Mouse (Mus musculus) olfactory bulb, adult 2 months (tissue): ENCODE measurements around the gene Sh3rf1. TPM values are rescaled to one million over a fixed set of nuclear protein-coding genes. Genes with fewer than 3 reads are reported as not detected.

ENCODE experiments used
- H3K27ac ChIP-seq: fragments of 200-500 bp; 2 replicates; pipeline ENCODE4 v1.5.1; 2012; ENCODE audit warnings: low read depth, low read length; ENCODE audit not compliant: insufficient read depth
- H3K4me1 ChIP-seq: fragments of 200-500 bp; 2 replicates; pipeline ENCODE4 v1.6.1; 2012; ENCODE audit warnings: low read length; ENCODE audit not compliant: control insufficient read depth, insufficient read depth
- H3K4me3 ChIP-seq: fragments of 200-500 bp; 2 replicates; pipeline ENCODE4 v1.5.1; 2012; ENCODE audit warnings: mild to moderate bottlenecking, low read depth, low read length, moderate library complexity; ENCODE audit not compliant: insufficient read depth
- CTCF ChIP-seq: fragments of 200-500 bp; IDR thresholded peaks from 2 replicates; pipeline ENCODE4 v1.5.1; 2012; ENCODE audit warnings: low read depth, mild to moderate bottlenecking, low read length, moderate library complexity; ENCODE audit not compliant: insufficient read depth
- POLR2A ChIP-seq: fragments of 200-500 bp; IDR thresholded peaks from 2 replicates; pipeline ENCODE4 v1.6.1; 2012; ENCODE audit warnings: mild to moderate bottlenecking, low read depth, low read length, moderate library complexity; ENCODE audit not compliant: insufficient read depth
- WGBS: fragments of 180-500 bp; shearing (Covaris S2); methylation state at CpG from one replicate; pipeline ENCODE4 v1.1.7; 2018; 5-methylcytosine and 5-hydroxymethylcytosine counted together
- polyA plus RNA-seq: library from polyadenylated mRNA; stranded (reverse); fragments of >200 nt; gene quantifications from 2 replicates; pipeline ENCODE4 v1.2.4, GENCODE M21; 2012; ENCODE audit warnings: low replicate concordance; ENCODE audit not compliant: missing spikeins, insufficient read depth, insufficient read length

The Sh3rf1 gene
- polyA plus RNA-seq, 1 experiment, result 73.8 TPM

DNA sequence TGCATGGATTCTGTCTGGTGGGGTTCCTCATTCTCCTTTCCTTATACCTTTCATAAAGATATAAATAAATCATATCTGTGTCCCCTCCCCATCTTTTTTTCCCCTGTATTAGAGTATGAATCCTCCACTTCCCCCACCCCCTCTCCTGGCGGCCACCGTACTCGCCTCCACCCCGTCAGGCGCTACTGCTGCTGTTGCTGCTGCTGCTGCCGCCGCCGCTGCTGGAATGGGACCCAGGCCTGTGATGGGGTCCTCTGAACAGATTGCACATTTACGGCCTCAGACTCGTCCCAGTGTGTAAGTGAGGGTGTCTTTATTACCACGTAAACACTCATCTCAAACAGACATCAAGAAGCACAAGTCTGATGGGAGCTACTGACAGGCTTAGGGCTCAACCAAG lies 137.8 kb downstream of the Sh3rf1 start:
- no peak for TF ChIP-seq CTCF
- TF ChIP-seq POLR2A, result no peak
- WGBS, result 97% methylated on average over 11 of the region's 11 CpGs
- H3K27ac ChIP-seq, result no peak overlapping the region
- no peak overlapping the region for H3K4me3 ChIP-seq
- peaks cover 4% of the 10 kb centered on the region for H3K4me1 ChIP-seq

DNA sequence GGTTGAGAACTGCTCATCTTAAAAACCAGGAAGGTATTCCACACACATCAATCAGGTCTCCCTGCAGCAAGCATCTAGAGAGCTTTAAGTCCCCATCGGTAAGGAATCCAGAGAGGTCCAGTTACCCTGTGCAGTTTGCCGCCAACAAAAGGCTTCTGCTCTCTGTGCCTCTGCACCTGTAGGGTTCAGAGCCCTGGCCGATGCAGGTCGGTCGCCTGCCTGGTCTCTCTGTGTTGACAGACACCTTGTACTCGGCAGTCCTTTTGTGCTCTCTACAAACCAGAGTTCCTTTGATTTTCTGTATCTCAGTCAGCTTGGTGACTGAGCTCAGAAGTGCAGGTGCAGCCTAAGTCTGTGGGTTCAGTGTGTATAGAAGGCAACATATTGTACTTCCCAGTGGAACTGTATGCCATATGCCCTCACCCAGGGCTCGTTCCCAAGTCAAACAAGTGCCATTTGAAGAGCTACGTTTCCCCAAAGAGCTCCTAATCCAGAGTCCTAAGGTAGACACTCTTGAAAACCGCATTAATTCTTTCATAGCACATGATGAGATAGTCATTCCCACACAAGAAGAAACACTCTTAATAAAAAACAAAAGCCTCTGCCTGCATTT lies 138.7 kb downstream of the Sh3rf1 start:
- Histone ChIP-seq H3K4me1 (peaks cover 4% of the 10 kb centered on the region), H3K4me3 (no peak overlapping the region), H3K27ac (no peak overlapping the region)
- WGBS, result 91% methylated on average over 9 of the region's 9 CpGs
- TF ChIP-seq POLR2A (no peak), CTCF (no peak)

DNA sequence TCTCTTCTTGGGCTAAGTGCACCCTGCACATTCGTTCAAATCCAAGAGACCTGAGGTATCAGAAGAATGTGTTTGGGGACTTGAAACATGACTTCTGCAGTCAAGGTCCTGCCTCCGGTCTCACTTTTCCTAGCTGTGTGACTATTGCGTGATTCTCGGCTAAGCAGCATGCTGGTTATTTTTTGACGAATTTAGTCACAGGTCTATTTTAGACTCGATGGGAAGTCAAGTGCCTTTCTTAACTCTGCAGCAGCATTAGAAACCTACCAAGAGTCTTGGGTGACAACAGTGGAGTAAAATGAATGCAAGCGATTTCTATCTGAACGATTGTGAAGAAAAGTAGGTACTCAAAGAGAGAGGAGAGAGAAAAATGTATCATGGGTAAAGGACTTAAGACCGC lies 149.6 kb downstream of the Sh3rf1 start:
- 87% methylated on average over 9 of the region's 9 CpGs for WGBS
- Histone ChIP-seq H3K4me1 (peaks cover 5% of the 10 kb centered on the region; the same call in 1 of the 2 replicates), H3K27ac (no peak overlapping the region), H3K4me3 (no peak overlapping the region)
- TF ChIP-seq CTCF, result no peak
- TF ChIP-seq POLR2A, result no peak

DNA sequence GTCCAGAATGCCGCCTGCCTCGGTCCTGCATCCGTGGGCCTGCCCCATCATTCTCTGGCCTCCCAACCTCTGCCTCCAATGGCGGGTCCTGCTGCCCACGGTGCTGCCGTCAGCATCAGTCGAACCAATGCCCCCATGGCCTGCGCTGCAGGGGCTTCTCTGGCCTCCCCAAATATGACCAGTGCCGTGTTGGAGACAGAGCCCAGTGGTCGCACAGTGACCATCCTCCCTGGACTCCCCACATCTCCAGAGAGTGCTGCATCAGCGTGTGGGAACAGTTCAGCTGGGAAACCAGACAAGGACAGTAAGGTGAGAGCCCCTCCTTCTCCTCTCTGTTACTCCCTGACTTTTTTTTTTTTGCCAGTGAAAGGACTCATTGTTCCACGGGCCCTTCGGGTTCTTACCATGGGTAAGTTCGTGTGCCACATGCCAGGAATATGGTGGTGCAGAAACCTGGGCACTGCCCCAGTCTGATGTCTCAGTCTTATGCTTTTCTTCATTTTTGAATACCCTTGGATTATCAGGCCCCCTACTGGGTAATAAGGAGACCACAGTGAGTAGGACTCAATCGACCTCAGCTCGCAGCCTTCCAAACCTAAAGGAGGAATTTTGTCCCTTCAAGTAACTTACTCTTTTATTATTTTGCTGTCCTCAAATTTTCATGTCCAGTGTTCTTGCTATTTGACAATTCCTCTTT lies 150.5 kb downstream of the Sh3rf1 start:
- H3K27ac ChIP-seq, result no peak overlapping the region
- 78% methylated on average over 16 of the region's 16 CpGs for WGBS
- H3K4me3 ChIP-seq, result no peak overlapping the region
- TF ChIP-seq CTCF (no peak), POLR2A (no peak)
- H3K4me1 ChIP-seq, result peaks cover 5% of the 10 kb centered on the region; the same call in 1 of the 2 replicates

DNA sequence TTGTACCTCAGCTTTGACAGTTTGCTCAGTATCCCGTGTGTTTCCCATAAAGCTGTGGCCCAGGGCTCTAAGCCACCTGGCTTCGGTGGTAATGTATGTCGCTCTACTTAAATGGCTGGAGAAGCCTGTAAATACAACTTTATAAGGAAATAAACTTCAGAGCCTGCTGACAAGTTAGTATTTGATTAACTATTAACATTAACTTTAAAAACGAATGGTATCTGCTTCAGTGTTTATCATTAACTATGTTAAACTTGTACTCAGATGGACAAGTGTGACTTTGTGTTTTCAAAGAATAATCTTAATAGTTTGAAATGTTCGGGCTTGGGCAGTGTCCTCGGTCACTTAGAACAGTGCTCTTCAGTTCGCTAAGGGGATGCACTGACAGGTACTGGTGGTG lies 151.5 kb downstream of the Sh3rf1 start:
- no peak overlapping the region for H3K27ac ChIP-seq
- WGBS, result 98% methylated on average over 7 of the region's 7 CpGs
- H3K4me3 ChIP-seq, result no peak overlapping the region
- H3K4me1 ChIP-seq, result peaks cover 5% of the 10 kb centered on the region; the same call in 1 of the 2 replicates
- TF ChIP-seq POLR2A (no peak), CTCF (no peak)

DNA sequence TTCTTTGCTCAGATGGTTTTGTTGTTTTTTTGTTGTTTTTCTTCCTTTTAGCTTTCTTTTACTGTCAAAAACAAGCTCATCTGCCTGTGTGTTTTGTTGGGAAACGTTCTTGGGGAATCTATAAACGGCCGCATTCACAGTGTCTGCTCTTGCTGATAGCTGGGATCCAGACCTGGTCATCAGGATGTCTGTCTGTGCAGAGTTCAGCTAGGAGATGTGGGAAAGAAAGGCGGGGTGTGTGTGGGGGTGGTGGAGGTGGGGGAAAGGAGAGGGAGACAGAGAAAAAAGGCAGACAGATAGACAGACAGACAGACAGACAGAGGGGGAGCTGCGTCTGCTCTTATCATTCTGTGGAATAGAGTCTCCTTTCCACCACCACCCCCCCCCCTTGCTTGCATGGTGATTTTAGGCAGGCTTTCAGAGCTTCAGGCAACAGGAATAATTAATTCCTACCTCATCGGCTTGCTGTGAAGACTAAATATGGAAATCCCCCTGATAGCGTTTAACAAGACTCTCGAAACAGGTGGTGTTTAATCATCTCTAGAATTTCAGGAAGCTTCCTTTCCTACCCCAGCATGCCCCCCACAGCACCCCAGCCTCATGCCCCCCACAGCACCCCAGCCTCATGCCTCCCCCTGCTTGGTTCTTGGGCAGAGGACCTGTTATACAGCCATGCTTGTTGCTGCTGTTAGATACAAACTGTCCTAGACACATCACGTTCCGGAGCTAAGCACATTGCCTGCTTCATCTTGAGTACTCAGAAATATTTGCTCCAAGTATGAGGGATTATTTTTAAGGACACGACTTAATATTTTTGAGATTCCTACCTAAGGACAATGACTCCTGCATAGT lies 155.4 kb downstream of the Sh3rf1 start:
- H3K4me3 ChIP-seq, result no peak overlapping the region
- WGBS, result 49% methylated on average over 11 of the region's 11 CpGs
- TF ChIP-seq CTCF (no peak), POLR2A (no peak)
- no peak overlapping the region for H3K27ac ChIP-seq
- H3K4me1 ChIP-seq, result peaks cover 1% of the 10 kb centered on the region; the same call in 1 of the 2 replicates

DNA sequence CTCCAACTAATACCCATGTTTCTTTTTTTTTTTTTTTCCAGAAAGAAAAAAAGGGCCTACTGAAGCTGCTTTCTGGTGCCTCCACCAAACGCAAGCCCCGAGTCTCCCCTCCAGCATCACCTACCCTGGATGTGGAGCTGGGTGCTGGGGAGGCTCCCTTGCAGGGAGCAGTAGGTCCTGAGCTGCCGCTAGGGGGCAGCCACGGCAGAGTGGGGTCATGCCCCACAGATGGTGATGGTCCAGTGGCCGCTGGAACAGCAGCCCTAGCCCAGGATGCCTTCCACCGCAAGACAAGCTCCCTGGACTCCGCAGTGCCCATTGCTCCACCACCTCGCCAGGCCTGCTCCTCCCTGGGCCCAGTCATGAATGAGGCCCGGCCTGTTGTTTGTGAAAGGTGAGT lies 160.9 kb downstream of the Sh3rf1 start:
- TF ChIP-seq CTCF, result no peak
- no peak for TF ChIP-seq POLR2A

DNA sequence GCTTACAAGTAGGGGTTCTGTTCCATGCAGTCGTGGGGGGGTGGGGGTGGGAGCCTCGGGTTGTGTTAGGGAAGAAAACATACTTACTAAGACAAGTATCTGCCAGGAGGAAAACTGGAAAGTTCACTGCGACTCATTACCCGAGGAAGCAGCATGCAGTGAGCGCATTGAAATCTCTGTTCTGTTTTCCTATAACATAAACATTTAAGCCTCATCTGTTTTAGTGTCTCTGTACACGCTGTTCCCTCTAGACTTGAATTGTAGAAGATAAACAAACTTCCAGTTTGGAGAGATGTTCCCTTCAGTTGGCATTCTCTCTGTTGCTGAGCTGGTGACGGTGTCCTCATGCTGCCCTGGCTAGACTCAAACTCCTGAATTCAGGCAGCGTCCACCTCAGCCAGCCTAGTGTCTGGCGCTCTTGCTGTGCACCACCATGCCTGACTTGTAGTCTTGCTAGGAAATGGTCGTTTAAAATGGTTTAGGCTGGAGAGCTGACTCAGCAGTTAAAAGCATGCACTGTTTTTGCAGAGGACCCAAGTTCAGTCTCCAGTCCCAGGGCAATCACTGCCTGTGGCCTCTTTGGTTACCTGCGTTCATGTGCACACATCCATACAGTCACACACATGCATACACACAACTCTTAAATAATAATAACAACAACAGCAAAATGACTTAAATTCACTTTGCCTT lies 162.0 kb downstream of the Sh3rf1 start:
- Histone ChIP-seq H3K4me1 (peaks cover 9% of the 10 kb centered on the region), H3K27ac (no peak overlapping the region), H3K4me3 (no peak overlapping the region)
- TF ChIP-seq CTCF (no peak), POLR2A (no peak)
- WGBS, result 78% methylated on average over 11 of the region's 11 CpGs

More for the DNA sequence above, 160.9 kb downstream of the Sh3rf1 start:
- H3K4me1 ChIP-seq, result peaks cover 9% of the 10 kb centered on the region
- H3K27ac ChIP-seq, result no peak overlapping the region
- H3K4me3 ChIP-seq, result no peak overlapping the region
- WGBS, result 85% methylated on average over 9 of the region's 9 CpGs

DNA sequence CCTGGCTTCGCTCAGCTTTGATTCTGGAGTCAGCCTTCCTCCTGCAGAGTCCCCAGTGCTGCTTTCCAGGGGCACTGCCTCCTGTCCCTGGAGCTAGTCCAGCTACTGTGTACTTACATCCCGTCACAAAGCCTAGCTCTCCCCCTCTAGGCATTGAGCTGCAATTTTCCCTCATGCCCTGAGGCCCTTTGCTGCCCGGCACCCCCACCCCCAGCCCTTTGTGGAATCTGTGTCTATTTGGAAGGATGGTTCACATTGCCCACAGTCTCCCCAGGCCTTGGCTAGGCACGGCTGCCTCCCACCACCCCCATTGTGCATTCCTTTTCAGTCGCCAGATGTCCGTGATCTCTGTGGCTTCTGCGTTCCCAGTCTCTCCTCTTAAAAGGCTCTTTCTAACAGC lies 163.0 kb downstream of the Sh3rf1 start:
- 46% methylated on average over 7 of the region's 7 CpGs for WGBS
- Histone ChIP-seq H3K4me3 (no peak overlapping the region), H3K27ac (peak overlapping the region; percentile 4; the same call in 1 of the 2 replicates), H3K4me1 (peaks cover 9% of the 10 kb centered on the region)
- no peak for TF ChIP-seq CTCF
- no peak for TF ChIP-seq POLR2A
